Mouse (Mus musculus) spleen, postnatal 4 days (tissue): Measurements from ENCODE around the gene Rora.

Experiments
- DNase-seq, 2 experiments: peaks; one replicate each; pipeline ENCODE4 v3.0.0; 2022; ENCODE audit warnings: low spot score in 2 of 2

The Rora gene

DNA sequence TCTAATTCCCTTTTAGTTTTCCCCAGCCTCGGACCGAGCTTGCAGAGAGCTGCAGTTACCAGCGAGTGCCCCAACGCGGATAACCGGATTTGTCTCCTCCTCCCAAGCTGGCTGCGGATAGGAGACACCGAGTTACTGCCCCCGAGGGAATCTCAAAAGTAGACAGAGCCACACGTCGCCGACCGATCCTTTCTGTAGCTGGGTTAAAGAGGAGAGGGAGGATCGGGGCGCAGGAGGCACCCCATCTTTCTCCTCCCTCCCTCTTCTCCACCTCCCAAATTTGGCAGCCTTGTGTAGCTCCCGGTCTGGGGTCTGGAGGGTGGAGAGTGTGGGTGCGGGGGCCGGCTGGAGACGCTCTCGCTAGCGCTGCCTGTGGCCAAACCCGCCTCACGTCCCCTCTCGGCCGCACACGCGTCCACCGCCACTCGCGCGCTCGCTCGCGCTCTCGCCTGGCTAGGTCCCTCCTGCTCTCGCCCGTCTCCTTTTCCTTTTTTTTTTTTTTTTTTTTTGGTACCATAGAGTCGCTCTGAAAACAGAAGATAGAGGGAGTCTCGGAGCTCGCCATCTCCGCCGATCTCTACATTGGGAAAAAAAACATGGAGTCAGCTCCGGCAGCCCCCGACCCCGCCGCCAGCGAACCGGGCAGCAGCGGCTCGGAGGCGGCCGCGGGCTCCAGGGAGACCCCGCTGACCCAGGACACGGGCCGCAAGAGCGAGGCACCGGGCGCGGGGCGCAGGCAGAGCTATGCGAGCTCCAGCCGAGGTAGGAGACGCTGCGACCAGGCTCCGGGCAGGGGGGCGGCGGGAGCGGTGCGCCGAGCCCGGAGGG, at the start of gene Rora:
Rora (plus strand) TSS at position 576 of the 828 bp plus-strand sequence.
- no peak for DNase-seq

DNA sequence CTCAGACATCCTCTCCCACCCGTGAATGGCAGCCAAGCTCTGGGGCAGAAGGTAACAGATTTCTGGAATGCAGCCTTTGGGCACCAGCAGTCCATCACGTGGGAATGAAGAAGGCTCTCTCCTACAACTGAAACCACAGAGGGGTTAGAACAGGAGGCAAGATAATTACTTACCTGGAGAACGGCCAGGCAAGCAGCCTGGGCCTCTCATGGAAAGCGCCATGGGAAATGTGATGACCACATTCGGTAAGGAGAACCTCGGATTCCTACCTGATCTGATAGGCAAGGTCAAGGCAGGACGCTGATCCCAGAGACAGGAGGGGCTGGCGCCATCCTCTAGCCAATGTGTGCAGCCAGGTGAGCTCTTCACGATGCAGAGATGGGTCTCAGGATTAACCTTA, 39.6 kb upstream of the Rora start:
- DNase-seq = peak in 1 of 2 experiments; percentile 26

DNA sequence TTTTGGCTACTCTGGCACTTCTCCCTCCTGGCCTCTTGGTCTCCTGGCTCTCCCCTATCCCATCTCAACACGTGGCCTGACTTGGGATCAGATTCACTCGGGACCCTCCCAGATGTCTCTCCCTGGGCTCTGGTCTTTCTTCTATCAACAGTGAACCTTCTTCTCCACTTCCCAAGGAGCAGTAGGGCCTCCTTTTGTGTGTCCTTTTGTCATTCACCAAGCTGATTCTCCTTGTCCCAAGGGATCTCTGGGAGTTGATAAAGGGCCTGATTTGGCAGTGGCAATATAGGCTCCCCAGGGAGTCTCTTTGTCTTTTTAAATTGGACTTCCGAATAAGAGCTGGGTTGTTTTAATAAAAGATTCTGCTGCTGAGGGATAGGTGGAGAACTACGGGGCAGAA, 36.5 kb upstream of the Rora start:
- peak in 1 of 2 experiments; percentile 19 for DNase-seq

DNA sequence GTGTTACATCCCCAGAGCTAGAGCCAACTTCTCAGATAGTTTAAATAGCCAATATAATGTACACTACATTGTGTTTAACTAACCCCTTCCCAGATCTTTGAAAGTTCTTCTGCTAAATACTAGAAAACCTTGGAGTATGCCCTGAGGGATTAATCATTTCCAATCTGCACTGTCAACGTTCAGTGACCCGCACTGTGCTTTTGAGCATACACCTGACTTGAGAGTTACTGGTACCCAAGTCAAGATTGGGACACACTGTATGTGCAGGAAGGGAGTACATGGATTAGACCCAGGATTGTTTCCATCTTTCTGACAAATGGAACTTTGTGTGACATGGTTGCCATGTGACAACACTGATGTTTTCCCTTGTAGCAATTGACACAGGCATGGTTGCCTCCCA, 33.5 kb upstream of the Rora start:
- peak in 1 of 2 experiments; percentile 14 for DNase-seq

DNA sequence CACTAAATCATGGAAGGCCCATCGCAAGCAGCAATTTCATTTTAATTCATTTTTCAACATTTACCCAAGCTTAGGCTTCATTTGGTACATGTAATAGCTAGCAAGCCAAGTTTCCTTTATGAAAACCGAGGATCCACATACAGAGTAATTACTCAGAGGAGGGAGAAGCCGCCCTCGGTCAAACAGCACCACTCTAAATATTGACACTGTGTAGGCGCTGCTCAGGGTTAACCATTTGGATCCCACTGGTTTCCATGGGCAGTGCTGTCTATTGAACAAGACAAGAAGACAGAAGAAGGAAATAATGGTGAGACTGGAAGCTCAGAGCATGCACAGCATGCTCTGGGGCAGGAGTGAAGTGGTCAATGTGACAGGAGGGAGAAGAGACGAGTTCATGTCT, 33.1 kb upstream of the Rora start:
- DNase-seq = no peak

DNA sequence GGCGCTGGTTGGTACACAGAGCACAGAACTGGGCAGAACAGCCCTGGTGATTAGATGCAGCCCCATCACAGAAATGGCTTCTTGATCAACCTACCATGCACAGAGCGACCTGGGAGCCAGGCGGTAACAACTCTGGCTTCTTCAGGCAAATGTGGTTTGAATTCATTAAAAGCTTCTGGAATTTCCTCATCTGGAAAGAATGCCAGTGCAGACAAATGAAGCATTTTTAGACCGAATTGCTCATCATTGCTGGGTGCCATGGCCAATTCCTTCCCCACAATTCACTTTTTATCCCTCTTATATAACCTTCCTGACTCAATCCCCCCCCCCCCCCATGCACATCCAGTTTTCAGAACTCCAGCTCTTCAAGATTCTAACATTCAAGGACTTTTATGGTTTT, 28.6 kb upstream of the Rora start:
- DNase-seq = peak in 1 of 2 experiments; percentile 32

DNA sequence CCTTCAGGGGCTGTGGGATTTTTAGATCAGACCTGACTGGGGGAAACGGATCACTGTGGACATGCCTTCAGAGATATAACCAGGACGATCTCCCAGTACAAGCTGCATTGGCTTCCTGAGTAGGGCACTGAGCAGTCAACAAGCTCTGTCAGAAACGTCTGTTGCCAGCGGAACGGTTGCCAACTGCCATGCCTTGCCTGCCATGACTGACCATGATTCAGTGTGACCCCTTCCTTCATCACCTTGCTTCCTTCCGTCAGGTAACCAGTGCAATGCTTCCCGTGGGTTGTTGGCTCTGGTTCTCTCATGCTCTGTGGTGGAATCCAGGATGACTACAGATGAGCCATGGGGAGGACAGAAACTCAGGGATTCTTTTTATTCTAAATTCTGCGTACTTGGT, 16.3 kb upstream of the Rora start:
- no peak for DNase-seq

DNA sequence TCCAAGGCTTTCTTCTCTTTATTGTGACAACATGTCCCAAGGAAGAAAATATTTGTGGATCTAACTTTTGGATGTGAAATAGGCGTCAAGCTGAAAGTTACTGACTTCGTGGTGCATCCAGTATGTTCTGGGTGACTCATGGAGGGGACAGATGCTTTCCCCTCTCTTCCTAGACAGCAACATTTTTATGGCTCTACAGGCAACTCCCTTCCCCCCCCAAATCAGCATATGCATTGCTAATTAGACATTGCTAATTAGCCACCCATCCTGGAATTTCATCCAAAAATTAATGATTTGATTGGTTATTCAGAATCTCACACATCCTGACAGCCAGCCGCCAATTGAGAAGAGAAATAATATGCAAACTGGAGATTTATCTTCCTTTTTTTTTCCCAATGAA, 12.5 kb upstream of the Rora start:
- DNase-seq = no peak

DNA sequence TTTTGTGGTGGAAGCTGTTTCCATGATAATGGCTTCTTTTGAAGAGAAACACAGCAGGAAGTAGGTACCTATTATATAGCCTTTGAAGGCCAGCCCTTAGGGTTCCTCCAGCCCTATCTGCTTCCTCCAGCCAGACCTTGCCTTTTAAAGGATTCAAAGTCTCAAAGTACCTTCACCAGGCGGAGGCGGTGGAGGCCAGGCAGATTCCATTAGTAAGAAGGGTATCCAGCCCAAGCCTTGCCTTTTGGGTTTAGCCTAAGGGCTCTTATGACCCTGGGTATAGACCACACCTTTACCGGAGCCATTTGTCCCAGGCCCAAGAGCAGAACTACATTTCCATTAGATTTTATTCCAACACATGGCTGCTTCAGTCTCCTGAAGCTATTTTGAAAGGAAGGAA, 5.5 kb upstream of the Rora start:
- DNase-seq = no peak

DNA sequence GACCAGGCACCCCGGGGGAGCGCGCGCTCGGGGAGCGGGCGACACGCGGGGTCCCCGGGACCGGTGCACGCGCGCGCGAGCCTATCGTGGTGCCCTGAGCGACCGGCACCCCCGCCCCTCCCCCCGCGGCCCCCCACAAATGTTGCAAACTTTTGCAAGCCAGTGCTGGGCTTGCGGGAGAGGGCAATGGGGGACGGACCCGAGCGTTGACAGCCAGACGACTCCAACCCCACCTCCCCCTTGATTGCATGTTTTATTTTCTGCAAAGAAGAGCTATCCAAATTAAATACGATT, 400 bp downstream of the Rora start:
- DNase-seq = no peak

DNA sequence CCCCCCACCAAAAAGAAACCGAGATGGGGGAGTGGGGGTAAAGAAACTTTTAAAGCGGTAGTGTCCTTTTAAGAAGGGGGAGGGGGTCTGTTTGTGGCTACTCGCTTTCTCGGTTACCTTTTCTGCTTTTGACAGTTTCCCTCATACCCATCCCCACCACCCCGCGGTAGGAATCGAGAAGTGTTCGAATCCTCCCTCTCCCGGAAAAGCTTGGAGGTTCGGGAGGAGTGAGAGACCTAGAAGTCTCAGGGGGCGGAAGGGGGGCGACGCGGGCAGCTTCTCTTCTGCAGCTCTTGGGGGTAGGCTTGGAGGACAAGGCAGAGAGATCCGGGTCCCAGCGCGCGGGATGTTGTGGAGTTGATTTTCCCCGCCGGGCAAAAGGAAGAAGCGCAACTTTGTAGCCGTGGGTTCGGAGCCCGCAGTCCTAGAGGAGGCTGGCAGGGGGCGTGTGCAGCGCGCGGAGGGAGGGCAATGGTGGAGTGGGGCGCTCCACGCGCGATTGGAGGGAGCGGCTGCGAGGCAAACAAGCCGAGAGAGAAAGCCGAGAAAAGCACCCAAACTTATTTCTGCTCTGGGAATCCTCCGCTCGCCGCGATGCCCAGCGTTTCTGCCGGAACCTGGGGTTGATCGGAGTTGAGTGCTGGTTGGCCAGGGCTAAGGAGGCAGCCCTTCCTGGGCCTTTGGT, 889 bp downstream of the Rora start:
- no peak for DNase-seq

DNA sequence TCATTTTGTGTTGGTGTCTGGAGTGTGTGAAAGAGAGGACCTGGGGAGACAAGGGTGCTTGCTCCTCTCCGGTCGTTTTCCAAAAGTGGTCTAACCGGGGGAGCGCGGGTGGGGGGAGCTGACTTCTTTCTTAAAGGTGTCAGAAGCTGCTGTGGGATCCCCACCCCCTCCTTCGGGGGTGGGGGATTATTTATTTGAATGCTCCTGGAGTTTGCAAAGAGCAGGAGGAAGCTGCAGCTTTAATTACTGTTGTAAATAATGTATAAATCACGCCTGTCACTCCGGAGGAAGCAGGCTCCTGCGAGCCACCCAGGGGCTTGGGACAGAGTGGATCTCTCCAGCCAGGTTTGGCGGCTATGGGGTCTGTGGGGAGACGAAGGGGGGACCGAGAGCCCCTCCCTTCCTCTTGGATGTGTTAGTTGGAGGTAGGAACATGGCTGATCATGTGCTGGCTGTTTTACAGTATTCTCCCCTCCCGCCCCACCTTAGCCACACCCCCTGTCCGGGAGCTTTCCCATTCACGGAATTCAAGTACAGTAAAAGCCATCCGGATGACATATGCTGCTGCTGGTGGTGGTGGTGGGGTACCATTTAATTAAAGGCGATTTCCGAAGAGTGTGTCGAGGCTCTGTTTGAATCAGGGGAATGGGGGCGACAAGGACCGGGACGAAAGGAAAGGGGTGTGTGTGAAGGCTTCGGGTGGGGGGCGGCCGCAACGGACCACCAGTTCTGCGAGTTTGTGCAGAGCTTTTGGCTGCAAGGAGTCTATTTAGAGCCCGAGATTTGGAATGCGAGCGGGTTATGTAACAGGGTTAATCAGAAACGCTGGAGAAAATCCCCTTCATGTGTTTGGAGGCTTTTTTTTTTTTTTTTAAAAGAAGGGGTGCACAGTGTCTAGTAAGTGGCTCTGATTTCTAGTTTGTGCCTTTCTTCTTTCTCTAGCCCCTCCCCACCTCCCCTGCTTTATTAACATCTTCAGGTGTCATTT, 1.7 kb downstream of the Rora start:
- no peak for DNase-seq

DNA sequence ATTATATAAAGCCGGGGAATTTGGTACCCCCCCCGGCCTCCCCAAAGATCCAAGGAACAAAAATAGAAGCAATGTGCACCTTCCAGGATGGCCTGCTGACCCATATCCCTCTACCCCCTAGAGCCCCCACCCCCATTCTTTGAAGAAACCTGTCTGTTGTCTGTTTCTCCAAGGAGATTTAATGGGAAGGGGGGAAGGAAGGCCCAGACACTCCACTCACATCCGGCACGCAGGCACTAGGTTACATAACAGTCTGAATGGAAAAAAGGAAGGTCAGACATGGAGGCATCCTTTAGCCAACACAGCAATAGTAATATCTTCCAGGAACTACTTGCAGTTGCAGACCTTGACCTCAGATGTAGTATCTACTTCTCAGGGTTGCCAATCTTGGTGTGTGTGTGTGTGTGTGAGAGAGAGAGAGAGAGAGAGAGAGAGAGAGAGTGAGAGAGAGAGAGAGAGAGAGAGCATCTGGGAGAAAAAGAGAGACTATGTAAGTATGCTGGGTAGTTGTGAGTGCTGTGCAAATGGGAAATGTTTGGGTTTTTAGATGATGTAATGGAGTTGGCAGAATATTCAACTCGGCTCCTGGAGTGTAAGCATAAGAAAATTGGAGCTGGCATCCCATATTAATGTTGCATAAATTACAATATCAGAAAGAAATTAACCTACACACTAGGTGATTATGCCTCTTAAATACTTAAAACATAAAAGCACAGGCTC, 2.6 kb downstream of the Rora start:
- DNase-seq = no peak

DNA sequence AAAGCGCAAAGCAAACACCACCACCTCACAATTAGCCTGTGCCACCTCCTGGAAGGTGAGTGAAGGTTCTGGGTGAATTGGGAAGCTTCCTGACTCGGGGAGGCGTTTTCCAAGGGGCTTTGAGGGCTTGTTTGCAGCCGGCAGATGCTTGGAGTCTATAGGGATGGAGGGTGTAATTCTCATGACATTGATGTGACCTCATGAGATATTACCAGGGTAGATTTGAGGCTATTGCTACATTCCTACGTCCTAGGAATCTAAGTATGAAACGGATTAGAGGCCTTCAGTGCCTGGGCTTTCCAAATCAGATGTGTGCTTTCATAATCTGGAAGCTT, 3.2 kb downstream of the Rora start:
- no peak for DNase-seq

DNA sequence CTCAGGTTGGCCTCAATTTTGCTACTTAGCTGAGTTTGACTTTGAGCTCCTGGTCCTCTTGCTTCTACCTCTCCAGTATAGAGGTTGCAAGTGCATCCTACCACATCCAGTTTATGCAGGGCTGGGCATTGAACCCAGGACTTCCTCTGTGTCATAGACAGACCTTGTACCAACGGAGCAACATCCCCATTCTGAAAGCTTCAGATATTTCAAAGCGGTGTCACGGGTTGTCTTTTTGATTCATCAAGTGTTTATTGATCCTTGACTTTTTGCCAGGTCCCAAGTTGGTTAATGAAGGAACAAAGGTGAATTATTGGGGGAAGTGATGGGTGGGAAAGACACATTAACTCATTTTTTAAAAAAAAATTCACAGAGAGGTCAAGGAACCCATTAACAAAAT, 17.1 kb downstream of the Rora start:
- no peak for DNase-seq

DNA sequence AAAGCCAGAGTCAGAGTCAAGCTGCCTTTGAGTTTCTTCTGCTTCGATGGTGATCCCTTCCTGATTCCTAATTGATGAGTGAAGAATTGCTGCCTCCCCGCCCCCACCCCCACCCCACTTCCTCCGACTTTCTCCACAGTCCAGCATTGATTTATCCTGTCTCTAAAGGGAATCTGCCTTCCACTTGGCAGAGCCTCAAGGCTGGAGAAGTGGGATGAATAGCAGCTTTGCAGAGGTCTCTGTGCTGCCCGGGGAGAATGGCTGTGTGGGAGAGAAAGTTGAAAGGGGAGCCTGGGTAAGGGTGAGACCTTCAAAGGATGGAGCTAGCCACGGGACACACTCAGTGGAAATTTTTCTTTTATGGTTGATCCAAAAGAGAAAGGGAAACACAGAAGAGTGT, 18.9 kb downstream of the Rora start:
- no peak for DNase-seq

DNA sequence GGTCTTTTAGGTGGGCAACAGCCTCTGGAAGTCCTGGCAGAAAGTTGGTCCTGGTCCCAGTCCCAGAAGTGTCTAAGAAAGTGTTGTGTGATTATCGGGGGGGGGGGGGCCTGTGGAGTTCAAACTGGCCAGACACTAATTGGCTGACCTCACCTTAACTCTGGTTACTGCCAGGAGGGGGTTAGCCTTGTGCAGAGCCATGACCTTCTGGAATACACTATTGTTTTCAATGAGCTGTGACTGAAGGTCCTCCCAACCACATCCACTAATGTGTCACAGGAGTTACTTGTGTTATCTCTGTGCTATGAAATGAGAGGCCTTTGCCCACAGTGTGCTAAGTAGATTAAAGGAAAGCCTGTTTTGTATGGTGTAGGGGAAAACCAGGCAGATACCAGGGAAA, 19.6 kb downstream of the Rora start:
- DNase-seq = no peak

DNA sequence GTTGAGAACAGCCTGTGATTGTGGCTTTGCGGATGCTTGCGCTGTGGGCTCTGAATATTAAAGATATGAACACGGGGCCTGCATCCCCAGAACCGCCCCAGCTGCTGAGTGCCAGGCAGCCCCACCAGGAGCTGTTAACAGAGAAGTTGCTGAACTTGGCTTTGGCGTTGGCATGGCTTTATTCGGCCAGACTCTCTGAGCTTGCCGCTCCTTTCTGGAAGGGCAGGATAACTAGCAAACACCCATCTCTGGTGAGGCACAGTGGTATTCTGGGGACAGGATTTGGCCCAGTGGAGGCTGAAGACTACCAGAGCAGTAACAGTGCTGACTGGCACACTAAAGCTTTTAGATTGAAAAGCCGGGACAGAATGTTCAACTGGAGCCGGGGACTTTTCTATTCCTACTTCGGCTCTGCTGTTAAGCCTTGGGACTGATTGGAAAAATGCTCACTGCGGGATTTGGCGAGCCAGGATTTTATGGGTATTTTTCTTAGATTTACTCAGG, 26.3 kb downstream of the Rora start:
- DNase-seq = no peak

DNA sequence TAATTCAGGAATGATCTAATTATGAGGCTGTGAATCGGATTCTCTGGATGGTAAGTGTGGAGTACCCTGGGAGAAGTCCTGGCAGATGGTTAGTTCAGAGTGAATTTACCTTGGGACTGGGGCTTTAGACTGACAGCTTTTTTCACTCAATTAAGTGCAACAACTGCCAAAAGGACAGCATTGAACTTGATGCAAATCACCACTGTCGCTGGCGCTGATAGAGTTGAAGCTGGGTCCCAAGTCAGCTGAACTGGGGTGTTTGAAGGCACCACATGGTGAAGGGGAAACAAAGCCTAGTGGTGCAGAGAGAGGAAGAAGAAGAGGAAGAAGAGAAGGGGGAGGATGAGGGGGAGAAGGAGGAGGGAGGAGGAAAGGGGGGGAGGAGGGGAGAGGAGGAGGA, 30.4 kb downstream of the Rora start:
- no peak for DNase-seq

DNA sequence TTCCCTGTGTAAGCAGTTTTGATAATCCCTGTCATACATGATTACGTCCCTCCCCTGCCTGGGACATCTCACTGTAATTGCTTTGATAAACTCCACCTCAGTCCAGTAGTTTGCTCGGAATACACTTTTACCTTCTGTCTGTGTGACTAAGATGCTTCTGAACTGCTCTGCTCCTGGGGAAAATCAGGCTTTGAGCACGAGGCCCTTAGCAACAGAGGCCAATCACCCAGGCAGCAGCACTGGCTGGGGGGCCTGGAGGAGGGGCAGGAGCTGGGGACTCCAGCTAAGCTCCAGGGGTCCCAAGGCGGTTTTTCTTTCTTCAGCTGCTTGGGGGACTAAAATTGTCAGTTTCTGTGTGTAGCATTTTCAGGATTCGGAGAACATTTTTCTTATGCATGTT, 32.0 kb downstream of the Rora start:
- no peak for DNase-seq

DNA sequence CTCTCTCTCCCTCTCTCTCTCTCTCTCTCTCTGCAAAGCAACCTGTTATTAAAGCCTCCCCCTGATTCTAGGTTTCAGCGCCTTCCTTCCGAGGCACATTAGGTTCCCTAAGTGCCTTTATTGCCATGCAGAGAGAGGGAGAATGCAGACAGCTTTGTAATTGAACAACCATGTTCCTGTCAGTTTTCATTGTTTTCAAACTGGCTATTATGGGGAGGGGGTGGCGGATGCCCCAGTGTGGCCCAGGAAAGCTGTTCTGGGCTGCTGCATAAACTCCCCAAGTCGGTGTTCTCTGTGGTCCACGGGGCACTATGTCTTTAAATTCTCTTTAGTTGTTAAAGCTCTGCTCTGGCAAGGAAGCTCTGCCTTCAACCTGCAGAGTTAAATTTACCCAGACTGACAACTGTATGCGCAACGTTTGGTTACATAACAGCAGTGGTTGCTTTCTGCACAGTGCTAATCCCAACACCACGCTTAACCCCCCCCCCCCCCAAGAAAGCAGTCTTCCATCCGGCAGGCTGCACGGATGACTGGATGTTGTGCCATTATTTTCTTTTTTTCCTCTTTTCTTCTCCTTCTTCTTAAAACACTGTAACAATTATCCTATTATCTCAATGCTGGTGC, 33.8 kb downstream of the Rora start:
- no peak for DNase-seq
